Mouse (Mus musculus): ENCODE measurements around the gene Hk3.

The Hk3 gene

DNA sequence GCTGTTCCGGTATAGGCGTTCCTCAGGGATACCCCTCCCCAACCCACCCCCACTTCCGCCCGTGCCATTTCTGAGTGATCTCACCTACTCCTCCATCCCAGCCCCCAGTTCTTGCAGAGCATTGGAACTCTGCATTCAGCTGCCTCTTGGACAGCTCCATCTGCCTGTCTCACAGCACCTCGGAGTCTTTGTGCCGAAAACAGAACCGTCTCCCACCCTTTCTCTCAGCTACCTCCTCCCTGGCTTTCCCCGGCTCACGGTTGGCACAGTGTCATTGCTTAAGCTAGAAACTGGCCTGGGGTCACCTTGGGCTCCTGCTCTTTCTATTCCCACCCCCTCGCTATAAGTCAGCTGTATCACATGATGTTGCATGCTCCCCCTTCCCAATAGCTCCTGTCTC, 20.8 kb downstream of the Hk3 start:
- no peak for DNase-seq

DNA sequence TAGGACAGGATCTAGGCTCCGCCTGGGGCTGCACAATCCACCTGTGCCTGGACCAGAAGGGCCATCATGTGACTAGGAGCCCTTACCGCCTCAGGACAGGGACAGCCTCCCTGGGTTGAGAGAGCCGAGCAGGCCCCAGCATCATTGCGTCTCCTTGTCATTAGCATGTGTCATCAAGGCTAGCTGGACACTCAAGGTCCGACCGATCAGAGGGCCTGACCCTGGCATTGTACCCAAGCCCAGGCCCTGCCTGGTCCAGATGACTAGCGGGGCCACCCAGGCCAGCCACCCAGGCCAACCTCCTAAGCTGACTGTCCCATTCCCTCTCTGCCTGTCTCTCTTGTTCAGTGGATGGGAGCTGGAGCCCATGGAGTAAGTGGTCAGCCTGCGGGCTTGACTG, 23.6 kb downstream of the Hk3 start:
- DNase-seq, result no peak

DNA sequence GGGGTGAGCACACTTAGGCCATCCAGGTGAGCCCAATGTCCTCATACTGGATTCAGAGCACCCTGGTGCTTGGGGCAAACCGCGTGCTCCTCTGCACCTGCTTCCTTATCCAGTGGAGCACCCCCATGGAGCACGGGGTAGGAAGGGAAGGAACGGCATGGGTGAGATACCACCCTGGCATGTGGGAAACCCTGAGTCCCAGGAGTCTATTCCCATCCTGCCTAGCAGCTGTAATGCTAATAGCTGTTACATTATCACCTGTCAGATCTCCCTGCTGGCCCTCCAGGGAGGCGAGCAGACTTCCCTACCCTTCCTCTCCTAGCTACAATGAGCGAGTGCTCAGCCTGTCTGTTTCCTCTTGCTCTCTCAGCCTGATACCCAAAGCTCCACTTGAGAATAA, 26.0 kb downstream of the Hk3 start:
- DNase-seq, result no peak

DNA sequence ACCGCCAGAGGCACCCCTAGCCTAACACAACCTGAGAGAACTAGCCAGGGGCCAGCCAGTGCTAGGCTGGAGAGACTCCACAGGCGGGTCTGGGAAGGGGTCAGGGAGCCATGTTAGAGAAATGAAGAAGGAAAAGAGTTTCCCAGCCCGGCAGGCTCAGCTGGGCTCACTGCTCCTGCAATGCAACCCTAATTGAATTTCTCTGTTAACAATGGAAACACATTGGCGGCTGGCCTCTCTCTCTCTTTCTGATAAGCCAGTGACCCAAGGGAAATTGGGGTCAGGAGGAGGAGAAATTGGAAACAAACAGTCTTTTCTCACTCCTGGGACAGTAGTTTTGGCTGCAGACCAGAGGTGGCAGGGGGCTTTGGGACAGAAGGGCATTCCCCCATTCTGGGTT, 26.6 kb downstream of the Hk3 start:
- DNase-seq, result no peak

DNA sequence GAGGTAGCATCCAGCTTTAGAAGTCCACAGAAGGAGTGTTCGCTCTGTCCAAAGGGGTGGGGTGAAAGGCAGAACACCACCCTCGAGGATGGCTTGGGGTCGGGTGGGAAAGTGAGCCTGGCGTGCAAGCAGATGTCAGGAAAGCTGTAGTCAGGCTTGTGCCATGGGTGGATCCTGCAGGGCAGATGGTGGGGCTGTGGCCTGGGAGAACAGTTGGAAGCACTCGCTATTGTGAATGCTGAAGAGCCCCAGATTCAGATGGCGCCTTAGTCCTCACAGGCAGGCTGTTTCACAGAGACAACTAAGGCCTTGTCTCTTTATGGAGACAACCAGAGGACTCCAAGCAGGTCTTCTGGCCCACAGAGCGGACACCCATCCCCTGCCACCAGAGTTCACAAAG, 29.0 kb downstream of the Hk3 start:
- no peak for DNase-seq

DNA sequence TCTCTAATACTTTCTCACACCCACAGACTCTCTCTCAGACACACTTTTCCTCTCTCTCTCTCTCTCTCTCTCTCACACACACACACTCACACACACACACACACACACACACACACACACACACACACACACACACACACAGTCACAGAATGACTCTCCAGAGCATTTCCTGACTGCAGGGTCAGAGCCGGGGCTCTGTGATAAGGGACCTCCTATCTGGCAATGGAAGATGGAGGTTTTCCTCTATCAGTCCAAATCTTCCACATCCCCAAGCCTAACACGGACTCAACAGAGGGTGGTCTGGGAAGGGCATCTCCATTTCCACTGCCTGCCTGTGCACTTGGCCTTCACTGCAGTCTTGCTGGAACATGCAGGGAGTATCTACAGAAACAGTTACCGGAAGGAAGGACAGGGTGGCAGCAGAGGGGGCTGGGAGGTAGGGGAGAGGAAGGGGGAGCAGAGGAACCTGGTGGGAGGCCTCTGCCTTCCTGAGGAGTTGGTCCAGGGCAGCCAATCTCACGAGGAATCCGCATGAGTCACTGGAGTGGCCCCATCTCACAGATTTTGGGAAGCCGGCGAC, 32.9 kb downstream of the Hk3 start:
- no peak for DNase-seq

DNA sequence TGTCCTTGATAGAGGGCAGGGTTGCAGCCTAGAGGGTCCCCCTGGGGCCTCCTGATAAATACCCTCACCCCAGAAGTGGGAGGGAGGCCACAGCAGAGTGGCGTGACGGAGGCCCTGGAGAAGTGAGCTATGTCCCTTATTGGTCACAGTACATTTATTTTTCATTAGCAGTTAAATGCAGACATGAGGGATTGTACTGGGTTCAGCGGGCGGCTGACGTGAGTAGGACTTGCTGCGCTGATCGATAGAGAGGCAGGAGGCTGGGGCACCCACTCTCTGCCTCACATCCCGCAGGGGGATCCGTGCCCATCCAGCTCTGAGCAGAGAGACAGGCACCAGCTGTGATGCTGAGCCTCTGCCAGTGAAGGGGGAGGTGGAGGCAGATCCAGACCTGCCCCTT, 33.8 kb downstream of the Hk3 start:
- DNase-seq, result no peak

DNA sequence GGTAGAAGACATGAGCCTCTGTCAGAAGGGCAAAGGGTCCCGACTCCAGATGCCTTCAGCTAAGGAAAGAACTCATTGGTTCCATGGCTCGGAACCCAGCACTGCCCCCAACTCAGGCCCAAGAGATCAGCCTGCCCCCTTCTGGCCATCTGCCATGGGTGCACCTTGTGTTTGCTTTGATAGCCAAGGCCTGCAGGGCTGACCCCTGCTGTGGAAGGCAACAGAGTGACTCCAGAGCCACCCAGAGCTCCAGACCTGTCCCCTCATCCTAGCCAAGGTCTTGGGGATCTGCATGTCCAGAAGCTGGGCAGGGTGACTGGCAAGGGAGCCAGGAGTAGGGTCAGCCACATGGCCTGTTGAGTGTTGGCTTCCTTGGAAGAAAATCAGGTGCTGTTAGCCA, 37.6 kb downstream of the Hk3 start:
- no peak for DNase-seq

DNA sequence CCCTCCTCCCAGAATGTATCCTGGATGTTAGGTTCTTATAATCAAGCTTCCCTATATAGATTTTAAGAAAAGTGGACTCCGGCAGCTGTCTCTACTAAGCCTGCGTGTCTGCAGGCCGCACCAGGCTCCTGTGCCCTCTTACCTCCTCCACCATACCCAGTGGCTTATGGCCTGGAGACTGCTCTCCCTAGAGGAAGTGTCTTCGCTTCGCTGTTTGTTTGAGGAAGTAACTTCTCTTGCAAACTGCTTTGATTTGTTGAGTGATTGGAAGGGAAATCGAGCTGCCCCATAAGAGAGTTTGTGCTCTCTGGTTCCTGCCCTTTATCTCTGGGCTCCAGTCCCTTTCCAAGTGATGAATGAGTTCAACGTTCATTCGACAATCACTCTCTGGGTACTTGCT, 38.2 kb downstream of the Hk3 start:
- no peak for DNase-seq

DNA sequence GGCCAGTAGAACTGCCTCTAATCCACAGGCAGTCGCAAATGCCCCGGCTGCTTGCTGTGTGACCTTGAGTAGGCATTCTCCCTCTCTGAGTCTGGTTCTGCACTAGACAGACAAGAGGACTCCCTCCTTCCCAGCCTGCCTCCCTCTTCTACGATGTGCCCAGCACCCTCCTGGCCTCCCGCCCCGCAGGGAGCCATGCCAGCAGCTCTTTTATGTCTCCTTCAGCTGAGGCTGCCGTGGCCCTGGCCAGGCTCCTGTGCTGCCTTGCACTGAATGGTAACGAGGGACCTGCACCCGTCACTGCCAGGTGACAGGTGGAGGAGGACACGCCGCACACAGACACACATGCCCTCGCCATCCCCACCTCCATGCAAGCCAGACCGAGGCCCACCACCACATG, 40.2 kb downstream of the Hk3 start:
- no peak for DNase-seq

DNA sequence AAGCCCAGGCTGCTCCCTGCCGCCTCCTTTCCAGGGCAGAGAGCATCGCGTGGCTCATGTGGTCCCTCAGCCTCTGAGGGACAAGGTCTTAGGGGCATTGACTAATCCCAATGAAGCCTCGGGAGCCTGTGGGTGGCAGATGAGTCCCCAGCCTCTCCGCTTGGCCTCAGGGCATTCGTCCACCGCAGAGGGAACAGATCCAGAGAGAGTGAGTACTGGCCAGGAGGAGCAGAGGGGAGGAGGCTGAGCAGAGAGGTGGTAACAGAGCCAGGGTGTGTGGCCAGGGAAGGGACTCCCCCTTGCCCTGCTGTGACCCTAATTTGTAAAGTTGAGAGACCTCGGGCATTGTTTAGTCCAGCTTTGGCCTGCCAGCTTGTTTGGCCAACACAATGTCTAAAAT, 42.4 kb downstream of the Hk3 start:
- peak in 1 of 2 experiments; percentile 37 for DNase-seq

DNA sequence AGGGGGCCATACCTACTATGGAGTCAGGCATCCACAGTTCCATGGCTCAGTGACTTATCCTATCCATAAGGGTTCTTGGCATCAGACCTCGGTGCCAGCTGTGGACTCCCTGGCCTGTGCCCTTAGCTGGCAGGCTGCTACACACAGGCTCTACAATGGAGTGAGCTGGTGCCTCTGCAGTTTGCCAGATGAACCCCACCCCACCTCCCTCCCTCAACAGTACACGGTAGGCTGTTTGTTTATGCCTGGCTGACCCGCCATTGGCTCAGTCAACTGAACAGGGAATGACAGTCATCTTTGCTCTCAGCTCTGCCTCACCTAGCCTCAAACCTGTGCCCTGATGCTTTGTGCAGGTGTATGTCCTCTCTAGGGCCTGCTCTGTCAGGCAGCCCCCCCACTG, 45.6 kb downstream of the Hk3 start:
- no peak for DNase-seq

DNA sequence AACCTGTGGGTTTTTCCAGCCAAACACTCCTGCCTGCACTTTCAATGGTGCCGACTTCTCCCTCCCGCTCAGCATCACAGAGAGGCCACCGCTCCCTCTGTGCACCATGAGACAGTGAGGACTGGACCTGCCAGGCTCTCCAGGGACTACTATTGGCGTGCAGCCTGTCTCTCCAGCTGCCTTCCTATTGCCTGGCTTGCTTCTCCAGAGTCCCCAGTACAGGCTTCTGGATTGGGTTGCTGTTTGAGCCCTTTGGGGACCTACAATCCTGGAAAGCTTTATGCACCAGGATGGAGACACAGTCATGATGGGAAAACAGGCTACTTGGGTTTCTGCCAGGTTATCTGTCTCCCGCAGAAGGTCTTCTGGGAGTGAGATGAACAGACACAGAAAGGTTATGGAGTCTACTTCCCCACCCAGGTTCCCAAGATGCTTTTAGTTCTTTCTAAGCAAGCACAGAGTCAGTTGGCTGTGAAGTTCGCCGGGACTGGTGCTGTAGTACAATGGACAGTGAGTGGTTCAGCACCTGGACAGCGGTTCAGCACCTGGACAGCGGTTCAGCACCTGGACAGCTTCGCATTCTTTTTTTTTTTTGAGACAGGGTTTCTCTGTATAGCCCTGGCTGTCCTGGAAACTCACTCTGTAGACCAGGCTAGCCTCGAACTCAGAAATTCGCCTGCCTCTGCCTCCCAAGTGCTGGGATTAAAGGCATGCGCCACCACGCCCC, 50.5 kb downstream of the Hk3 start:
- peak; percentile 52 to 63 for DNase-seq

DNA sequence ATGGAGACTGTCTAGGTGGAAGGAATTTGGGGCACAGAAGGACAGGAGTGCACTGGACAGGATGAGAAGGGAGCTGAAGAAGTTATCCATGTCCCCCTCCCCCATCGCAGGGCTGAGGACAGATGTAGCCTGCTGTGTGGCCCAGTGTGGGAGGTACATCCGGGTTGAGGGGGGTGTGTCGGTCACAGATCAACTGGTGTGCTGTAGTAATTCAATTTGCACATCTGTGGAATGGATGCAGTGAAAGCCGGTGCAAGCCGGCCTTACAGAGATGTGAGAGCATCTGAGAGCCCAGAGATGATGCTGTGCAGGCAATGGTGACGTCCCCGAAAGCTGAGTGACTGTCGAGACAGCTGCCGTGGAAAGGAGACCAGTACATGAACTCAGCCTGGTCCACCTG, 51.7 kb downstream of the Hk3 start:
- DNase-seq, result no peak

DNA sequence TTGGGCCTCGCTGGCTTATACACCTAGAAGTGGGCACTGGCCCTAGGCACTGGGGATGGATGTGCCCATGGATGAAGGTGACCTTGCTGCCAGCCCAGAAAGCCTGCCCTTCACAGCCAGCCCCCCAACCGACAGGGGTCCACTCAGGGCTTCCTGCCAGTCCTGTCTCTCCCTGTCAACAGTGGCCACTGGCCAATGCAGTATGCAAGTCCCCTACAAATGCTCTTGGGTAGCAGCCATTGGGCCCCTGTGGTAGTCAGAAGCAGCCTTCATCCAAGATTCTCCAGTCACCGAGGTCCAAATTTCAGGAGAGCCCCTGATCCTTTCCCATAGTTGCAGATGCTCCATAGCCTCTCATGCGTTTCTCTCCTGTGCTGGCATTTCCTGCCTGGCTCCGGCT, 52.5 kb downstream of the Hk3 start:
- no peak for DNase-seq

DNA sequence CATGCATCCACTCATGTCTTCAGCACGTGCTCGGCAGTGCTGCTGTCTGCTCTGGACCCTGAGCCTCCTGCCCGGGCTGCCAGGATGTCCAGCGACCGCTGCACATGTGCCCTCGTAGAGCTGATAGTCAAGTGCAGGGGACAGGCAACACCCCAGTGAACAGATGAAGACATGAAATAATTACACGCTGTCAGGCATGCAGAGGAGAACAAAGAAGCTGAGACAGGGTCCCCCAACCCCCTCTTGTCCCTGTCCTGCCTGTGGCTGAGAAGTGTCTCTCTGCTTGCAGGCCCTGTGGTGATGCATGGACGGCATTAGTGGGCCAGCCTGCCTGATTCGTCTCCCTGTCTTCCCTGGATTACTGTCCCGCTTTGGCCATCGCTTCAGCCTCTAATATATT, 53.7 kb downstream of the Hk3 start:
- DNase-seq, result no peak

DNA sequence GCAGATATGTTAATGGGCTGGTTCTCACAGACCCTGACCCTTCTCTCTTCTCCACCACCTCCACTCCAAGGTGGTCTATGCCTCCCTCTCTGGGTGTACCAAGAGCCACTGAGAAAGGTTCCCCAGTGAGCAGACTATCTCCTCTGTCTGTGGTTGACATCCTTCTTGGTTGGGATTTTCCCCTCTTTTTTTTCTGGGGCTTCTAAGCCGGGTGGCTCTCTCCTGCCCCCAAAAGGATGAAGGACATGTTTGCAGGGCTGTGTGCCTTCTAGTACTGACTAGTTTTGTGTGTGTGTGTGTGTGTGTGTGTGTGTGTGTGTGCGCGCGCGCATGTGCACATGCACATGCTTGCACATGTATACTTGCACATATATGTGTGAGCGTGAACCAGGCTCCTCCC, 55.9 kb downstream of the Hk3 start:
- no peak for DNase-seq

DNA sequence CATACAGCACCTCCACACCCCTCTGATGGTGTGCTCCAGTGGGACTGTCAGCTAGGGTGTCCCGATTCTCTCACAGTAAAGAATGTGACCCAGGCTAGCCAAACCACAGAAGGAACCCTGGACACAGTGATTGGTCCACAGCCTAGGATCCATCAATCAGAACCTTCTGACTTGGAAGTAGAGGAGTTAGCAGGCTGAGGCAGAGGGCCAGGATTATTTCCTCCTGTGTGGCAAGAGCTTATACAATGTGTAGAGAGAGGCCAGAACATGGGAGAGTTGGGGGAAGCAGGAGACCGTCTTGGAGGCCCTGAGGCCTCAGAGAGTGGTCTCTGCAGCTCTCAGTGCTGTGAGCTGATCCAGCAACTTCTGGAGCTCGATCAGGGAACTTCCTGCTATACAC, 60.7 kb downstream of the Hk3 start:
- no peak for DNase-seq

DNA sequence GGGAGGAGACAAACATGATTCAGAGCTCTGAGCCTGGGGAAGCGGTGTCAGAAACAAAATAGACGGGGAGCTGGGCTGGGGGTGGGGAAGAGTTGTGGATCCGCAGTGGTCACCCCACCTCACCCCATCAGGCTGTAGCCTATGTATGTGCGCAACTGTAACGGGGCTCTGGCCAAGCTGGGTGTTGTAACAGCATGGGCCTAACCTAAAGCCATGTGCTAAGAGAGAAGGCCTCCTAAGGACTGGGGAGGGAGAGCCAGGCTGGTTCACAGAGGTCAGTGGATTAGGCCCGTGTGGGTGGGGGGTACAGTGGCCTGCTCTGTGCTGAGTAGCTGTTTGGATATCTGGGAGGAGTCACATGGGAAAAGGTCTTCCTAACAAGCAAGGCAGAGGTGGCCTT, 61.3 kb downstream of the Hk3 start:
- DNase-seq, result no peak

DNA sequence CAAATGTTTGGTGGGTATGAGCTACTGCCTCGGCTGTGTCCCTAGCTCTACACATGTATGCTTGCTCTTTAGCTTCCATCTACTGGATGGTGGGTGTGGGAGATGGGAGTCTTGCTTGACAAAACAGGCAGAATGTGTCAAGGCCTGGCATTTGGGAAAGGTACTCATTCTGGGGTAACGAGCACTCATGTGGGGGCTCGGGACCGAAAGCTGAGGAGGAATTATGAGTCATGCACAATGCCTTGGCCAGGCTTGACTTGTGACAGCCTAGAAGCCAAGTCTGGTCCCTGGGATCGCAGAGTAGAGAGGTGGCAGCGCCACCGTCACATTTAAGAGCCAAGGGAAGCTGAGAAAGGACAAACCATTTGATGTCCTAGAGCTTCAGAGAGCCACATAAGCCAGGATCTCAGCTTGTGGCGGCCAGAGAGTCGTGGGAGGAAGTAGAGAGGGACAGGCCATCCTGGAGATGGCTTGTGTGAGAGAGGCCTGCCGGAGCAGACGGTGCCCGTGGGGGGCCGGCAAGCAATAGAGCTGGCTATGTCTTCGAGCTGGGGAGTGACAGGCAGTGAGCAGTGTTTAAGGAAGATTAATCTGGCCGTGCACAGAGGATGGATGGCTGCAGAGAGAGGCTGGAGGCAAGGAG, 62.0 kb downstream of the Hk3 start:
- DNase-seq, result no peak

DNA sequence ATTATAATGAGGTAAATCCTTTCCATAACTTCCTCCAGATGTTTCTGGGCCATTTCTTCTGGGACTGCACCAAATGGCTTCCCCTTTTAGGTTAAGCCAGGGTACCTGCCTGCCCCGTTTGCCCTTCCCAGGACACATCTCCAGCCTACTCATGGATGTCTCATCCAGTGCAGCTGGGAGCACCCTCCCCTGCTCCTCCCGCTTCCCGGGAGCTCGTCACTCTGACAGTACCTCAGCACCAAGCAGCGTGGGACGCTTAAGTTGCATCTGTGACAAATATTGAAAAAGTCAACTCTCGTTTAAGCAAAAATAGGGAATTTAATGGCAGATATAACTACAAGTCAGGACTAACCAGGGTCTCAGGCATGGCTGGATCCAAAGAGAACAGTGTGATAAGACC, 63.9 kb downstream of the Hk3 start:
- no peak for DNase-seq
